Mouse (Mus musculus) kidney, adult 2 months (tissue): ENCODE results near the gene Cdh23.

ENCODE experiments used
- CTCF ChIP-seq: fragments of 200-500 bp; conservative IDR thresholded peaks from 2 replicates; pipeline ENCODE4 v1.5.1; 2011; ENCODE audit warnings: low read depth, mild to moderate bottlenecking, control low read depth, low read length, moderate library complexity, mixed read lengths; ENCODE audit not compliant: insufficient read depth, insufficient read length
- POLR2A ChIP-seq: fragments of 200-500 bp; IDR thresholded peaks from one replicate; pipeline ENCODE4 v1.6.1; 2011; ENCODE audit warnings: low read depth, low read length, control low read depth

DNA sequence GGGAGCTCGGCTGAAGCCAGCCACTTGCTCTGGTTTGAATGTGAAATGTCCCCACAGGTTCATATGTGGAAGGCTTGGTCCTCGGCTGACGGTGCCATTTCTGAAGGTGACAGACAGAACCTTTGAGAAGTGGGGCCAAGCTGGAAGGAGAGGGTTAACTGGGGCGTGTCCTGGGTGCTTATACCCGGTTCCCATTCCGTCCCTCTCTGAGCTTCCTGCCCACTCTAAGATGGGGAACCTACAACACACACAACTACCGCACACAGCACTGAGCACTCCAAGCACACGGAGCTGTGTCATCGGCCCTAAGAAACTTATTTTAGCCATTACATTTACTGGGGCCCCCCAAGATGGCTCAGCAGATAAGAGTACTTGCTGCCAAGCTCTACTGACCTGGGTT, 354.8 kb downstream of the Cdh23 start:
- no peak for TF ChIP-seq CTCF
- no peak for TF ChIP-seq POLR2A
